ENCODE assay signal across 27 mouse cellular contexts in genomic region chr9:37583594-37583993, GRCm38 (mm10). TPM values are rescaled to one million over a fixed set of nuclear protein-coding genes. Genes with fewer than 3 reads are reported as not detected.
"Had no signal": no experiment of that assay in that cellular context is flagged by ENCODE, and none has a peak within 500 bp of the region (broad histone marks: within the 10 kb centered on the region; RNA-seq: fewer than 3 reads in every experiment).

No protein-coding gene starts in this region.

- H3K9me3 ChIP-seq: heart, embryonic 12.5 days; hindbrain, embryonic 10.5 days; hindbrain, embryonic 12.5 days; intestine, embryonic 15.5 days; limb, embryonic 10.5 days; limb, embryonic 12.5 days had no signal

- H3K27ac ChIP-seq: gastrocnemius, adult 2 months; heart, embryonic 10.5 days; hindbrain, embryonic 10.5 days; hindbrain, embryonic 12.5 days; hindbrain, embryonic 14.5 days; intestine, embryonic 15.5 days; layer of hippocampus, adult 2 months; left cerebral cortex, adult 2 months; limb, embryonic 10.5 days; limb, embryonic 12.5 days had no signal

- H3K4me3 ChIP-seq: gastrocnemius, adult 2 months; heart, embryonic 10.5 days; heart, embryonic 12.5 days; hindbrain, embryonic 10.5 days; hindbrain, embryonic 12.5 days; intestine, embryonic 15.5 days; layer of hippocampus, adult 2 months; left cerebral cortex, adult 2 months; limb, embryonic 10.5 days; limb, embryonic 12.5 days had no signal

- H3K36me3 ChIP-seq: heart, embryonic 10.5 days; heart, embryonic 12.5 days; hindbrain, embryonic 10.5 days; hindbrain, embryonic 12.5 days; intestine, embryonic 15.5 days; limb, embryonic 10.5 days; limb, embryonic 12.5 days had no signal

- DNase-seq: gastrocnemius, adult 2 months; gastrocnemius, postnatal 10 days; gastrocnemius, postnatal 25 days; heart, adult 18-20 months; heart, postnatal 10 days; heart, postnatal 4 days; kidney, adult 18-20 months; kidney, adult 8-10 months; kidney, postnatal 10 days; kidney, postnatal 25 days; kidney, postnatal 4 days; liver had no signal

- H3K9ac ChIP-seq: heart, embryonic 12.5 days; hindbrain, embryonic 12.5 days; hindbrain, embryonic 14.5 days; intestine, embryonic 15.5 days; limb, embryonic 12.5 days had no signal

- ATAC-seq: hindbrain, embryonic 16.5 days; inflammation-experienced regulatory T-cells, adult 6 months; intestine, embryonic 15.5 days; intestine, postnatal 0 days had no signal

- H3K4me2 ChIP-seq: heart, embryonic 12.5 days; hindbrain, embryonic 12.5 days; hindbrain, embryonic 14.5 days; intestine, embryonic 15.5 days; limb, embryonic 12.5 days; liver, embryonic 11.5 days had no signal

- H3K4me1 ChIP-seq: heart, embryonic 10.5 days; heart, embryonic 12.5 days; hindbrain, embryonic 10.5 days; hindbrain, embryonic 12.5 days; intestine, embryonic 15.5 days; limb, embryonic 10.5 days; limb, embryonic 12.5 days had no signal

- H3K27me3 ChIP-seq: heart, embryonic 12.5 days; hindbrain, embryonic 12.5 days; intestine, embryonic 15.5 days; limb, embryonic 12.5 days had no signal

RNA-seq across cellular contexts. Expression of gene Esam, which starts 55.7 kb away (rescaled TPM):
- total RNA-seq: granulocyte monocyte progenitor cell, adult 5-6 weeks had no signal
